Mouse (Mus musculus): ENCODE results near the gene B130006D01Rik. TPM values are rescaled to one million over a fixed set of nuclear protein-coding genes. Genes with fewer than 3 reads are reported as not detected.

B130006D01Rik gene
- 1 to 10 TPM in 2 of 4 experiments, under 1 TPM in 2; 0.67 to 2.3 (median 1.1) TPM for total RNA-seq (2022)

- DNase-seq: no peak
Observed at GRCm38 (mm10) chr11:95723287-95723686, at the start of gene B130006D01Rik. Gene B130006D01Rik (plus strand): TSS chr11:95723587.

DNA sequence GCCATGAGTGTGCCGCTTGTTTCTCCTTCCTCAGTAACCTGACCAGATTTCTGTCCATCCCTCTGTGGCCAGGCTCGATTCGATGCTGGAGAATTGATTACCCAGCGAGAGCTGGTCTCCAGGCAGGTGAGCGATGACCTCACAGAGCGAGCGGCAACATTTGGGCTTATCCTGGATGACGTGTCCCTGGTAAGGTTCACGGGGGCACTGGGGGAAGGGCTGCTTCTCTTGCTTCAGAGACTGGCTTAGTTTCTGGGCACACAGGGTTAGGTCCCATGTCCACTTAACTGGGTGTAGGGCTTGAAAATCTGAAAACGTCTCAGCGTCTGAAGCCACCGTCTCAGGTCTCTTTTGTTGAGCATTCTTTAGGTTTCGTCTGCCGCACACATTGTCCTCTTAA lies 47.9 kb upstream of the B130006D01Rik start:
- no peak for DNase-seq

DNA sequence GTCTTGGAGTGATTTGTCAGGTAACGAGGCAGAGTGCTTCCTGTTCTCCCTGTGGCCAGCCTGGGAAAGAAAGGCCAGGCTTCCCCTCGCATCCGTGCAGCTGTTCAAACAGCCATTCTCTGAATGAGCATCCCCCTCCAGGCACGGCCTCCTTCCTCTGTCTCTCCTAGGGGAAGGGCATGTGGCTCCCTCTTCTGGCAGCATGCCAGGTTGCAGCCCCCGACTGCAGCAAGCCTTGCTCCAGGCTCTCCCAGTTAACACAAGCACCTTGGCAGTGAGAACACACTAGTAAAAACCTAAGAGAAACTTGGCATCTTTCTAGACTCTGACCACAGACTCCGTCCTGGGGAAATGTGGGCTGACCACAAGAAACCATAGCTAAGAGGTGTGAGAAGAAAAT lies 47.1 kb upstream of the B130006D01Rik start:
- DNase-seq: no peak

GRCm38 (mm10) chr11:95677925-95678701 lies 45.3 kb upstream of the B130006D01Rik start:
- no peak for DNase-seq

DNA sequence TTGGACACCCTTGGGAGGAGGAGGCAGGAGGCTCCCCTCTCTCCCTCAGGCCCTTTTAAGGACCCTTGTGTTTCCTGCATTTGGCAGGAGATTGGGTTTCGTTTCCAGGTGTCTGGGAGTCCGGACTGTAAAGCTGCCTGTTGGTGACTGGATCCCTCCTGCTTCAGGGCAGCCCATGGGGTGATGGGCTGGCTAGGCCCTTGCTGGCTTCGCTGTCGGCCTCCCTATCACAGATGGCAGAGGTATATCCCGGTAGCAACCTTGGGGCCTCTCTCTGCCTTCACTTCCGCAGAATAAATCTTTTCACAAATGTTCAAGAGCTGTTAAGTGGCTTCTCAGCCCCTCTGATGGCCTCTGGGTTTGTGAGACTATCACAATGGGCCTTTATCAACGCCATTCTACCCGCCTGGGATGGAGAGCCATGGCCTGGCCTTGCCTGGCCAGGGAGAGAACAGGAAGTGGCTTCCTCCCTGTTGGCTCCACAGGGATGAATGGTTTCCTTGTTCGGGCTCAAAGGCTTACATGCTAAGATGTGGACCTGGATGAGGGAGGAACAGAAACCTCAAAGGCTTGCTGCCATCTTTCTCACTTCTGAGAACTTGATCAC lies 41.3 kb upstream of the B130006D01Rik start:
- DNase-seq: no peak

DNA sequence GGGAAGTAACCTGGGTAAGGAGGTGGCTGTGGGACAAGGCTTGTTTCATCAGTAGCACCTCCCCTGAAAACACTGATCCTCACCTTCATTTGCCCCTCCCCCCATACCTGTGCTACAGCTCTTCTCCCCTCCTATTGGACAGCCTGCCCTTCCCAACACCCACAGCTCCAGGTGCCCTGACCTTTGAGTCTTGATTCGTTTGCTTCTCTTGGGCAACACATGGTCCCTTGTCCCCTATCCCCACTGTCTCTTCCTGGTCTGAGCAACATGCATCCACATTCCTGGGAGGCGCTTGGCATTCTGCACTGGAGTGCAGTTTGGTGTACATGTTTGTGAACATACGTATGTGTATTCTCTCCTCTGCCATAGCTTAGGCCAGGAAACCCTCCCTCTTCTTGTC lies 40.4 kb upstream of the B130006D01Rik start:
- no peak for DNase-seq

DNA sequence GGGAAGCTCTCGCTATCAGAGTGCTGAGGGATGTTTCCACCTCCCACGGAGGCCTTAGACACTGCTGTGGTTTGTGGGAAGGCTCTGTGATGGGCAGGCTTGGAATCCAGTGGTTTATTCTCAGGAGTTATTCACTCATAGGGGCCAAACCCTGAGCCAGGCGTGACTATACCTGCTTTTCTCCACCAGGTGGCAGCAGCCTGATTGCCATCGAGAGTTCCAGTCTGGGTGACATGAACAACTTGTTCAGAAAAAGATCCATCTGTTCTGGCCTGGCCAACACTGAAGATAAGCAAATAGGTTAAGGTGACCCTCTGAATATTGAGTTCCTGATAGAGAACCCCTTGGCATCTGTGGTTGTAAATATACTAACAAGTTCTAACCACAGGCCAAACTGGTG lies 37.4 kb upstream of the B130006D01Rik start:
- peak; percentile 55 for DNase-seq

- DNase-seq: no peak
Observed at GRCm38 (mm10) chr11:95687084-95687656, 36.2 kb upstream of the B130006D01Rik start.

DNA sequence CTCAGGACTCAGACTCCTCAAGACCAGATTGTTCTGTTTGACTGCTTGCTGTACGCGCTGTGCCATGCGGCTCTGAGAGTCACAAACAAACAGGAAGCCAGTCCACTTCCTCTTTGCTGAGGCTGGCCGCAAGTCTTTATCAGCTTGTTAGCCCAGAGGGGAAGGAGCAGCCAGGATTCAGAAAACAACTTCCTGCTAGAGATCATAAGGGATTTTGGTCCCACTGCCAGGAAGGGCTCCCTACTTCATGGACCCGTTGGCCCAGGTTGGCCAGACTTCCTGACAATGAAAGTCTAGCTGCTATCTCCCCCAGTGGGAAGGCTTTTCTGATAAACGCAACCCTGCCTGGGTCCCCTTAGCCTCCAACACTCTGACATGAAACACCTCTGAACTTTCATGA lies 34.9 kb upstream of the B130006D01Rik start:
- DNase-seq: peak; percentile 23

DNA sequence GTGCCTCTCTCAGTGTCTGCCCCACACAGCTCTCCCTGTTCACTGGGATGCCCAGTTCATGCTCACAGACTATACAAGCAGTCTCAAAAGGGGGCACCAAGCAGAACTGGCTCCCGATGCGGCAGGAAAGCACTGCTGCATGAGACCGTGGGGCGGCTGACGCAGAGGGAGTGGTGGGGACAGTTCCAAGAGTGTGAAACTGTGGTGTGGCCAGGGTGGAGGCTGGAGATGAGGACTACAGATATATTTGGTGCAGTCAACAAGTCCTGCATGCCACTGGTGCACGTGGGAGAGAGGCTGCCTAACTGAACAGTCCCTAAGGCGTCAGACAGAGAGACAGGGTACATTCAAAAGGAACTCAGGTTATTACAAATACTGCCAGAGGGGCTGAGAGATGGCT lies 34.4 kb upstream of the B130006D01Rik start:
- DNase-seq: no peak

- DNase-seq: no peak
Observed at GRCm38 (mm10) chr11:95689544-95689943, 33.8 kb upstream of the B130006D01Rik start.

DNA sequence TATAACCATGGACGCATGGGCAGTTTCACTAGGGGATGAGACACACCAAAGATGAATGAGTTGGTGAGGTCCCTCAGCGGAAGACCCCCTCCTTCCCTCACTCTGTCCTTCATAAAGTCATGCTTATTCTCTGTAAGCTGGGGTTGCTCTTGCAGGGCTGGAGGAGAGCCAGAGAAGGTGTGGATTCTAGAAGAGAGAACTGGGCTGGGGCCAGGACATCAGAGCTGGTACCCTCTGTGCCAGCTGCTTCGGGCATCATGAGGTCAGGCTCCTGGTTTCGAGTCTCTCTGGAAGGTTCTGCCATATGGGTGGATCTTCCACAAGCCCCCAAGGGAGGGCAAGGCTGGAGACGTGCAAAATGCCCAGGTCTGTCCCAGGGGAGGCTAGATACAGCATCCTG lies 24.8 kb upstream of the B130006D01Rik start:
- no peak for DNase-seq

GRCm38 (mm10) chr11:95700778-95701739 lies 22.3 kb upstream of the B130006D01Rik start:
- no peak for DNase-seq

DNA sequence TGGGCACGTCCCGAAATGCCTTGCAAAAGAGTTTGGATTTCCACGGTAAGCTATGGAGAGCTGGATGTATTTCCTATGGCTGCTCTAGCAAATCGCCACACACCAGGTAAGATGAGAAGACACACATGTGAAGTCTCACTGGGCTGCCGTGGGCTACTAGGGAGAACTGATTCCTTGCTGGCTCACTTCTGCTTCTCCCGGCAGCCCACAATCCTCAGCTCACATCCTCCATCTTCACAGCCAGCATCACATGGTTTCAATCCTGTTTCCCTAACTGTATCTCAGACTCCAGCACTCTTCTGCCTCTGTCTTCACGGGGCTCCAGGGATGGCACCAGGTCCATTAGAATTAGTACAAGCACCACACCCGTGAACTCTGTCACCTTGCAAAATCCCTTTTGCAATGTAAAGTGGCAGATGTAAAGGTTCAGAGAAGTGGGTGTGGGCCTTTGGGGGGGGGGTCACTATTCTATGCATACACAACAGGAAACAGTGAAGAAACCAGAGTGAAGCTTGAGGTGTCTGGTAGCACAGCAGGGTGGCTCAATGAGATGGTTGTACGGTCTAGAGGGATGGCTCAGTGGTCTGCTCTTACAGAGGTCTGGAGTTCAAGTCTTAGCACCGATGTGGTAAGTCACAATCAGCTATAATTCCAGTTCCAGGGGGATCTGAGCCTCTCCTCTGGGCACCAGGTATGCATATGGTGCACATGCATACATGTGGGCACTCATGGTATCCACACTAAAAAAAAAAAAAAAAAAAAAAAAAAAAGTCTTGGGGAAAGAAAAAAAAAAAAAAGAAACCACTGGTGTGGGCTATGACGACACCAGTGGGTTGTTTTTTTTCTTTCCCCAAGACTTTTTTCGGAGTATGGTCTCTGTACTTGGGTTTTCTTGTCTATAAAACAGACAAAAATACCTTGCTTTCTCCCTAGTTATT lies 19.1 kb upstream of the B130006D01Rik start:
- DNase-seq: no peak

DNA sequence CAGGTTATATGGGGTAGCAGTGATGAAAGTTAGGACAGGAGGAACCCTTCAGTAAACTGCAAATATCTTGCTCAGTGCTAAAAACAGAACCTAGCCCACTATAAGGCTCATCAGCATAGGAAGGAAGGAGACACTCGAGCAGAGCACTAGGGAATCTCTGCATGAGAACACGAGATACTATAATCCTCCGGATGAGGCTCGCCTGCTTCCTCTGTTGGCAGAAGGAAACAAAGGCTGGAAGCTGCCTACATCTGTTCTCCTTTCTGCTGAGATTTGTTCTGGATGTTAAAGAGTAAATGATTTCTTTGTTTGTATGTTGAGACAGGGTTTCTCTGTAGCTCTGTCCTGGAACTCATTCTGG lies 18.4 kb upstream of the B130006D01Rik start:
- no peak for DNase-seq

- DNase-seq: no peak
Observed at GRCm38 (mm10) chr11:95709534-95710040, 13.8 kb upstream of the B130006D01Rik start.

DNA sequence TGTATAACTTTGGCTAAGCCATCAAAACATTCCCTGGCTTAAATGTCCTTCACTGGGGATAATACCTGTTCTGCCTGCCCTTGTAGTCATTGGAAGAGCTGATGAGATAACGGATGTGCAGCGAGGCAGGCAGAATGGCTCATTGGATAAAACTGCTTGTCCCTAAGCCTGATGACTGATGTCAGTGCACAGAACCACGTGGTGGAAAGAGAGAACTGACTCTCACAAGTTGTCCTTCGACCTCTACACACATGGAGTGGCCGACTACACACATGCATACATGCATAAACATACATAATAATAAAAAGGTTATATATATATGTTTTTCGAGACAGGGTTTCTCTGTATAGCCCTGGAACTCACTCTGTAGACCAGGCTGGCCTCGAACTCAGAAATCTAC lies 12.9 kb upstream of the B130006D01Rik start:
- no peak for DNase-seq

- DNase-seq: peak; percentile 63
Observed at GRCm38 (mm10) chr11:95712085-95712562, 11.3 kb upstream of the B130006D01Rik start.

DNA sequence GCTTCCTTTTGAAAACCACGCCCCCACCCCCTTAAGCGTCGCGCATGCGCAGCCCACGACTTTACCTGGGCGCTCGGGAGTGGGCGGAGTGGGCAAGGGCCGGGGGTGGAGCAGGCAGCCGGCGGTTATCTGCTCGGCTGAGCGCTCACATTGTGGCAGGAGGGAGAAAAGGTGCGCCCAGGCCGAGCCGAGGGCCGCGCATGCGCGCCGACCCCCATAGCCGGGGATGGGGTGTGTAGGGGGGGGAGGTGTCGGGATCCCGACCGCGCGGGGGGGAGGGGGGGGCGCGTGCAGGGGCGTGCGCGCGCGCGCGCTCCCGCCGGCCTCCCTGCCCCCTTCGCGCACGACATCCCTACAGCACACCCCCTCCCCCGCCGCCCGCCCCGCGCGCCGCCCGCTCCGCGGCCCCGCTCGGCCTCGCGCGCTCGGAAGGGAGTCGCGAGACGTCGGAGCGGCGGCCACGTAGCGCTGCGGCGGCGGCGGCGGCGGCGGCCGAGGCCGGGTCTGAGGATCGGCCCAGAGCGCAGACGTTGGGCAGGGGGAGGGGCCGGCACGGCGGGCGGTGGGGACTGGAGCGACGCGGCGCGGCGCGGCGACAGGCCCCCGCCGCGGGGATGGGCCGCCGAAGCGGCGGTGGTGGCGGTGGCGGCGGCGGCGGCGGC lies 10.7 kb upstream of the B130006D01Rik start, which contains the start of gene Zfp652:
Gene Zfp652 (plus strand): TSS at position 111 of the 662 bp plus-strand sequence.
- peak; percentile 84 for DNase-seq

DNA sequence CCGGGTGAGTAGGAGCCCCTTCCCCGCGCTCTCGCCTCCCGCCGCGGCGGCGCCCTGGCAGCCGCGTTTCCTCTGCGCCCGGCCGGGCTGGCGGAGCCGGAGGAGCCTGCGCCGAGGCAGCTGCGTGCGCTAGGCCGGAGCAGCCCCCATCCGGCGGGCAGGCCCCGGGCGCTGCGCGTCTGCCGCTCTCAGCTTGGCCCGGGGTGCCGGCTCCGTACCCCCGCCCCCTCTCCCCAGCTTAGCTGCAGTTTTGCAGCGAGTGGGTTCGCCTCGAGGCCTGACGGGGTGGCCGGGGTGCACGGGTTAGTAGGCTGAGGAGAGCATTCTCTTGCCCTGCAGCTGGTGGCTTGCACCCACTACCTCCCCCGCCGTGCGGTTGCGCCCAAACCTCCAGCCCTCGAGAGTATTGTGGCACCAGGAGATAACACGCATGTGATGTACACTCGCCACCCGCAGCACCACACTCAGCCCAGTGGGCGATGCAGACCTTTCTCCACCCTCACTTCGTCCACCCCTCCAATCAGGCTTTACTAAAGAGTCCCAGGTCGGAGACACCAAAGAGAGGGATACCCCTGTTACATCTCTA lies 10.1 kb upstream of the B130006D01Rik start:
- DNase-seq: peak; percentile 28

All from adrenal gland, adult 8-10 months (tissue).